Comparison of ENCODE assay signal across 15 mouse cellular contexts in genomic region chr1:88478205-88478604, GRCm38 (mm10). TPM values are rescaled to one million over a fixed set of nuclear protein-coding genes. Genes with fewer than 3 reads are reported as not detected.
DNase-seq lines count a peak whose midpoint lies in the region; ATAC-seq and TF ChIP-seq lines count a peak whose summit lies in the region.
"Had no signal": no experiment of that assay in that cellular context is flagged by ENCODE, and none has a peak within 500 bp of the region (broad histone marks: within the 10 kb centered on the region; RNA-seq: fewer than 3 reads in every experiment).

No protein-coding gene starts in this region.

- ATAC-seq in limb, embryonic 12.5 days (ENCODE audit: insufficient number of reproducible peaks, insufficient read depth, low FRiP score, low TSS enrichment, low read depth), result no peak
- ATAC-seq in forebrain, embryonic 16.5 days, result peak; percentile 57
- peak; percentile 30; the same call in 1 of the 2 replicates for ATAC-seq in midbrain, embryonic 13.5 days
- ATAC-seq: intestine, embryonic 15.5 days; liver, postnatal 0 days had no signal

- no peak for TF ChIP-seq CTCF in brain, embryonic 14.5 days (IDR thresholded peaks at IDR 0.05; ENCODE audit: borderline replicate concordance, extremely low read depth, insufficient read depth, insufficient read length)
- no peak for TF ChIP-seq CTCF in heart, adult 2 months (IDR thresholded peaks at IDR 0.05)

- intact Hi-C loops in heart, adult 2 months (cut with DNase I), result no loop called here

- no peaks in the 10 kb centered on the region for H3K9me3 ChIP-seq in limb, embryonic 12.5 days
- H3K9me3 ChIP-seq in limb, embryonic 10.5 days (replicated peaks), result no peaks in the 10 kb centered on the region
- H3K9me3 ChIP-seq in forebrain, embryonic 16.5 days (ENCODE audit: control insufficient read depth, low read length), result no peaks in the 10 kb centered on the region
- no peaks in the 10 kb centered on the region for H3K9me3 ChIP-seq in midbrain, embryonic 13.5 days
- H3K9me3 ChIP-seq: embryonic facial prominence, embryonic 13.5 days; heart, embryonic 15.5 days; intestine, embryonic 15.5 days had no signal

- no peak for DNase-seq in limb, embryonic 10.5 days (ENCODE audit: low spot score)
- peak; percentile 83 for DNase-seq in brain, embryonic 14.5 days (ENCODE audit: low read depth)
- DNase-seq in gastrocnemius, adult 8-10 months (ENCODE audit: low spot score in 2 of 2), result no peak
- no peak for DNase-seq in thymus, adult 18-20 months
- no peak for DNase-seq in heart, adult 2 months
- DNase-seq: adrenal gland, postnatal 25 days; cerebellum, adult 8-10 months; liver, postnatal 0 days had no signal

- no peaks in the 10 kb centered on the region for H3K79me2 ChIP-seq in heart, adult 2 months (replicated peaks; ENCODE audit: control insufficient read depth, insufficient read depth, low read length)

- no peak overlapping the region for H3K4me3 ChIP-seq in limb, embryonic 12.5 days (replicated peaks)
- no peak overlapping the region for H3K4me3 ChIP-seq in limb, embryonic 10.5 days
- H3K4me3 ChIP-seq in forebrain, embryonic 16.5 days (replicated peaks; ENCODE audit: low read length), result no peak overlapping the region
- no peak overlapping the region for H3K4me3 ChIP-seq in midbrain, embryonic 13.5 days (replicated peaks)
- no peak overlapping the region for H3K4me3 ChIP-seq in heart, adult 2 months
- H3K4me3 ChIP-seq: embryonic facial prominence, embryonic 13.5 days; heart, embryonic 15.5 days; intestine, embryonic 15.5 days had no signal

- H3K27ac ChIP-seq in limb, embryonic 12.5 days, result peak overlapping the region; percentile 42; the same call in 1 of the 2 replicates
- H3K27ac ChIP-seq in limb, embryonic 10.5 days, result no peak overlapping the region
- no peak overlapping the region for H3K27ac ChIP-seq in forebrain, embryonic 16.5 days (ENCODE audit: low read length)
- H3K27ac ChIP-seq in midbrain, embryonic 13.5 days, result no peak overlapping the region
- no peak overlapping the region for H3K27ac ChIP-seq in heart, adult 2 months
- H3K27ac ChIP-seq: embryonic facial prominence, embryonic 13.5 days; heart, embryonic 15.5 days; intestine, embryonic 15.5 days had no signal

- WGBS in limb, embryonic 12.5 days, result 41% methylated on average over 2 of the region's 2 CpGs
- 44% methylated on average over 2 of the region's 2 CpGs for WGBS in limb, embryonic 10.5 days
- 10% methylated on average over 2 of the region's 2 CpGs for WGBS in forebrain, embryonic 16.5 days
- WGBS in midbrain, embryonic 13.5 days, result 7% methylated on average over 2 of the region's 2 CpGs
- 76% methylated on average over 2 of the region's 2 CpGs for WGBS in heart, adult 2 months

- no peak for TF ChIP-seq EP300 in heart, adult 2 months (IDR thresholded peaks at IDR 0.05; ENCODE audit: insufficient read depth, low read depth, low read length)

- H3K9ac ChIP-seq in limb, embryonic 12.5 days (replicated peaks), result no peak overlapping the region
- H3K9ac ChIP-seq in forebrain, embryonic 16.5 days (replicated peaks; ENCODE audit: low read depth, low read length), result no peak overlapping the region
- H3K9ac ChIP-seq in midbrain, embryonic 13.5 days (replicated peaks), result no peak overlapping the region
- no peak overlapping the region for H3K9ac ChIP-seq in heart, adult 2 months (ENCODE audit: low read depth, low read length)
- H3K9ac ChIP-seq: embryonic facial prominence, embryonic 13.5 days; heart, embryonic 15.5 days; intestine, embryonic 15.5 days; liver, postnatal 0 days had no signal

- no peak for TF ChIP-seq POLR2A in brain, embryonic 14.5 days (IDR thresholded peaks at IDR 0.05; ENCODE audit: borderline replicate concordance, extremely low read depth, insufficient read depth, insufficient read length, poor library complexity, severe bottlenecking)
- TF ChIP-seq POLR2A in heart, adult 2 months (IDR thresholded peaks at IDR 0.05; ENCODE audit: insufficient read depth, low read depth, low read length), result no peak

- H3K4me1 ChIP-seq in limb, embryonic 12.5 days (replicated peaks), result peaks cover 35% of the 10 kb centered on the region
- peaks cover 45% of the 10 kb centered on the region for H3K4me1 ChIP-seq in limb, embryonic 10.5 days
- peaks cover 9% of the 10 kb centered on the region for H3K4me1 ChIP-seq in forebrain, embryonic 16.5 days (replicated peaks; ENCODE audit: control insufficient read depth, insufficient read depth, low read length)
- H3K4me1 ChIP-seq in midbrain, embryonic 13.5 days (replicated peaks), result peaks cover 19% of the 10 kb centered on the region
- peaks cover 7% of the 10 kb centered on the region for H3K4me1 ChIP-seq in heart, adult 2 months (ENCODE audit: control insufficient read depth, insufficient read depth, low read length)

- H3K27me3 ChIP-seq in limb, embryonic 12.5 days, result 0 out of 2 replicates have a peak, but pooled peaks cover 3% of the 10 kb centered on the region
- no peaks in the 10 kb centered on the region for H3K27me3 ChIP-seq in limb, embryonic 10.5 days (ENCODE audit: low read depth, poor library complexity, severe bottlenecking)
- H3K27me3 ChIP-seq in forebrain, embryonic 16.5 days (replicated peaks; ENCODE audit: control insufficient read depth, insufficient read depth, low read length), result no peaks in the 10 kb centered on the region
- H3K27me3 ChIP-seq in midbrain, embryonic 13.5 days, result 0 out of 2 replicates have a peak, but pooled peaks cover 2% of the 10 kb centered on the region
- H3K27me3 ChIP-seq in heart, adult 2 months (ENCODE audit: control insufficient read depth, insufficient read depth, low read length), result no peaks in the 10 kb centered on the region
- H3K27me3 ChIP-seq: embryonic facial prominence, embryonic 13.5 days; heart, embryonic 15.5 days; intestine, embryonic 15.5 days had no signal

- no peak overlapping the region for H3K4me2 ChIP-seq in limb, embryonic 12.5 days
- H3K4me2 ChIP-seq in forebrain, embryonic 16.5 days (ENCODE audit: low read length), result no peak overlapping the region
- H3K4me2 ChIP-seq in midbrain, embryonic 13.5 days (replicated peaks), result no peak overlapping the region
- H3K4me2 ChIP-seq: embryonic facial prominence, embryonic 13.5 days; heart, embryonic 15.5 days; intestine, embryonic 15.5 days had no signal

- no peaks in the 10 kb centered on the region for H3K36me3 ChIP-seq in limb, embryonic 12.5 days
- H3K36me3 ChIP-seq in limb, embryonic 10.5 days, result no peaks in the 10 kb centered on the region
- no peaks in the 10 kb centered on the region for H3K36me3 ChIP-seq in forebrain, embryonic 16.5 days (ENCODE audit: control insufficient read depth, insufficient read depth)
- no peaks in the 10 kb centered on the region for H3K36me3 ChIP-seq in midbrain, embryonic 13.5 days
- H3K36me3 ChIP-seq in heart, adult 2 months (ENCODE audit: control insufficient read depth, insufficient read depth, low read length), result no peaks in the 10 kb centered on the region
- H3K36me3 ChIP-seq: embryonic facial prominence, embryonic 13.5 days; heart, embryonic 15.5 days; intestine, embryonic 15.5 days had no signal

RNA-seq across cellular contexts. Expression of gene Glrp1, which starts 31.7 kb away (rescaled TPM):
- not detected in 2 replicates for polyA plus RNA-seq in limb, embryonic 12.5 days (2016; fragmentation: Nextera tagmentation; extraction: Ambion mirVana)
- not detected in 2 replicates for polyA plus RNA-seq in limb, embryonic 10.5 days (2016; fragmentation: Nextera tagmentation; extraction: Ambion mirVana)
- polyA plus RNA-seq in brain, embryonic 14.5 days (2012; rRNA removed), result 0.04 TPM in 1 of 2 replicates, not detected in the other
- polyA plus RNA-seq in forebrain, embryonic 16.5 days (2015; fragmentation: Nextera tagmentation; extraction: Ambion mirVana), result not detected in 2 replicates
- not detected in 2 replicates for polyA plus RNA-seq in midbrain, embryonic 13.5 days (2015; fragmentation: Nextera tagmentation; extraction: Ambion mirVana)
- total RNA-seq in gastrocnemius, adult 8-10 months (2022), result not detected
- under 1 TPM in 1 of 2 experiments, not detected in 1; 0.16 TPM for total RNA-seq in heart, adult 2 months (2021)
- polyA plus RNA-seq in heart, adult 2 months (2012; rRNA removed), result 0.08 TPM in 1 of 2 replicates, not detected in the other
- total RNA-seq: adrenal gland, postnatal 25 days had no signal
- polyA plus RNA-seq: embryonic facial prominence, embryonic 13.5 days; intestine, embryonic 15.5 days; limb, embryonic 11.5 days had no signal
